Mouse (Mus musculus) adrenal gland, postnatal 4 days (tissue): ENCODE measurements around the gene Gm43518. TPM values are rescaled to one million over a fixed set of nuclear protein-coding genes. Genes with fewer than 3 reads are reported as not detected.

Experiments used
- DNase-seq, 2 experiments: peaks; one replicate each; pipeline ENCODE4 v3.0.0; 2021 to 2022; ENCODE audit warnings: low spot score in 2 of 2, mixed read lengths in 2 of 2
- total RNA-seq, 2 experiments: library from RNA; stranded (reverse); gene quantifications; 2 replicates each; pipeline ENCODE4 v1.2.3; 2021

Gm43518 gene
- total RNA-seq, 2 experiments from 2014 or later = 1.7 to 2.2 TPM

DNA sequence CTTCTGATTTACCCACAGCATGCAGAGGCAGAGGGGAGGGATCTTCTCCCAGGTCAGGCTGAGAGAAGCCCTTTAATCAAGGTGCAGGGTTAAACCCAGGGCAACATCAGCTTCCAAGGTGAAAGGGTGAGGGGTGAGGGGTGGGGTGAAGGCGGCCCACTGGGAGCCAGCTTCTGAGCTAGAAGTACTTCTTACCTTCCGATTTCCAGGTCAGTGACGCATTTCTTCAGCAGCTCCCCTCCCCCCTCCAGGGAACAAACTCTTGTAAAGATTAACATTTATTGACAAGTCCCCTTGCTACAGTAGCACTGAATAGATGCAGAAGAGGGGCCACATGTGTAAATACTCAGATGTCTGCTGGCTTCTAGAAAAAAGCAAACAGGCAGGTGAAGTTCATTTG is 50.0 kb downstream of the Gm43518 start:
- no peak for DNase-seq

DNA sequence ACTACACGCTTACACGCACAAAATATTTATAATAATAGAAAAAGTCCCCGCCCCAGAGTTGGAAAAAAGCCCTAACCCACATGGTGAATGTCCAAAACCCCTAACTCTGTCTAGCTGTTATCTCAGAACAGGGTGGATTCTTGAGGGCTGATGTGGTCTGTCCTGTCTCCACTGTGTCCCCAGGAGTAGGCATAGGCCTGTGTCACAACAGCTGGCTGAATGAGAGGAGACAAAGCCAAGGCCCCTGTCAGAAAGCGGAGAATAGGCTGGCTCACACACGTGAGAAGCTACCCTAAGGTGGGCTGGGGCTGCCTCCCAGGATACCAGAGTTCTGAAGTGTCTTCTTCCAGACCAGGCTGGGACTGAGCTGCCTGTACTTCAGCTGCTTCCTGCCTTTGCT is 50.9 kb downstream of the Gm43518 start:
- DNase-seq = no peak

- no peak for DNase-seq
Measured at GRCm38 (mm10) chr5:123979221-123979979, 52.2 kb downstream of the Gm43518 start.

- DNase-seq = no peak
Measured at GRCm38 (mm10) chr5:123979980-123980369, 52.8 kb downstream of the Gm43518 start.

DNA sequence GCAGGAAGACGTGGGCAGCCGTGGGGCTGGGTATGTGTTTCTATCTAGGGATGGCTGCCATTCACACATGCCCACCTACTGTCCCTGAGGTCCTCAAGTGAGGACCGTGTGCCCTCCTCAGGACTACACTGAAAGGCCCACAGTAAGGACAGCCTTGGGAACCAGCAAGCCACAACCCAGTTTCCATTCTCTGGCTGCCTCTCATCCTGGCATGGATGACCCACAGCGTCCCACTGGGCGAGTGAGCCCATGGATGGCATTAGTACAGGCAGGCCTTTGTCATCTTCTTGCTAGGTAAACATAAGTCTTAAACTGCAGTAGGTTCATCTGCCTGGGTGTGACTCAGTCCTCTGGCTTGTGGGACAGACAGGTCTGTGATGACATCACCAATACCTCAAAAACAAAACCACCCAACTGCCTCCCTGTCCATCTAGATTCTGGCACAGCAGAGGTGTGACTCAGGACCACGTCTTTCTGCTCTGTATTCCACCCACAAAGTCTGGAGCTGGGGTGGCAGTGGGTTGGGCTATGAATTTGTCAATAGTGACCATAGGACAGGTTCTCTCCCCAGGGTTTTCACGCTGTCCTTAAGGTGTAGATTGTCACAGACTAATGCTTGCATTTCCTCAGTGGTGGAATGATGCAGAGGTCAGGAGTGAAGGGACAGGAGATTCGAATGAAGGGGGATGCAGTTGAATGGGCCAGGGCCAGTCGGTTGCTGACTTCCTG is 53.5 kb downstream of the Gm43518 start:
- DNase-seq = no peak

- no peak for DNase-seq
Measured at GRCm38 (mm10) chr5:123981250-123981554, 54.0 kb downstream of the Gm43518 start.

DNA sequence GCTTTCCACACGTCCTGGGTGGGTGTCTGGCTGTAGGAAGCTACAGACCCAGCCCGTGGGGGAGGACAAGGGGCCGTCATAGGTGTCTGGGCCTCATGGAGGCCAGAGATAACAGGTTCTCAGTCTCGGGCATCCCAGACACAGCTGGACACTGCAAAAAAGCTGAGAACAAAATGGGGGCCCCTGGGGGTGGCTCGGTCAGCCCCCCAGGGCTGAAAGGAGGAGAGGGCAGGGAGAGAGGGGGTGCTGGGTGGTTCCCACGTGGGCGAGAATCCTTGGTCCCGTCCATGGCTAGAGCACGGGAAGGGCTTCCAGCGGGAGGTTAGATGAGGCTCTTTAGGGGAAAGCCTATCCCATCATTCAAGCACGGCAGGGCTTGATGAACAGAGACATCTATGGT is 55.6 kb downstream of the Gm43518 start:
- DNase-seq = no peak

DNA sequence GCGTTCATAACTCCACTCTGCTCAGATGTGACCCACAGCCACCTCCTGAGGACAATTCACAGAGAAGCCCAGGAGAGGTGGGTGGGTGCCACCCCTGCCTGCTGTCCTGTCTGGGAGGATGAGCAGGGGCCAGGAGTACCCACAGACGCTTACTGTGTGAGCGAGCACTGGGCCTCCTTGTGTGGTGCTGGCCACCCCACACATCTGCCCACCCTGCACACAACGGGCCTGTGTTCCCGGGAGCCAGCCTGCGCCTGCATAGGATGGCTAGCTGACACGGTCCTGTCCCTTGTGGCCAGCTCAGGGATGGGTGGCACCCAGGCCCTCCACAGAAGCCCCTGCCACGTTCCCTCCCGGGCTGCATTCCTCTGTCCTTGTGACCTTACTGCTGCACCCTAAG is 58.2 kb downstream of the Gm43518 start:
- no peak for DNase-seq

DNA sequence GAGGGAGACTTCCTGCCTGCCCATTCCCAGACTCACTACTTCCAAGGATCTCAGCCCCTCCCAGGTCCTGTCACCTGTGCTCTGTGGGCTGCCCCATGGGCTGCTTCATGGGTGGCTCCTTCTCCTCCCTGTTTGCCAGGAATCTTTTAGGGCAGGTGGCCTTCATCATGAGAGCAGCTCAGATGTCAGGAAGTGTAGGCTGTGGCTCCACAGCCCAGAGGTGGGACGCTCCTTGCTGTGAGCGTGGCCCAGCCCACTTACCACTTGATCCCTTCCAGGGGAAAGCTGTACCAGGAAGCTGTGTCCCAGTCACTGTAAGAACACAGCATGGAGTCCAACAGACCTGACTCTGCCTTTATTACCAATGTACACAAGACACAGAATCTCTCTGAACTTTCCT is 59.7 kb downstream of the Gm43518 start:
- no peak for DNase-seq

DNA sequence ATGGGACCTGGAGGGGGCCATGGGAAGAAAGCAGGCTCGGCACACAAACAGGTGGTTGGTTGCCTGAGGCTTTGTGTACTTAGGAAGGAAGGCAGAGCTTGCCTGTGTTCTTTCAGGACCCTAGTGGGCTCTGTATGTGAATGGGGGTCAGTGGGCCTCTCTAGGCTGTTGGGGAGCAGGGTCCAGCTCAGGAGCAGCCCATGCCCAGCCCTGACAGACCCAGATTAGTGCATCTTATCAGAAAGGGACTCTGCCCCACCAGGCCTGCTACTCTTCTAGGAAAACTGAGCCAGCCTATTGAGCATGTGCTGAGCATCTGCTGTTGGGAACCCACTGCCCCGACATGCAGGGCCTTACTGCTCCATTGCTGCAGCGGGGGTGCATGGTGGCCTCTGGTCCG is 60.3 kb downstream of the Gm43518 start:
- no peak for DNase-seq

Other genes with a start within 250 kb of the Gm43518 start
- 10 to 100 TPM; 61.1 to 69.9 TPM for gene Clip1, start 242.8 kb upstream of the Gm43518 start, total RNA-seq
- gene Zcchc8, start 206.3 kb upstream of the Gm43518 start, total RNA-seq = 10 to 100 TPM; 63.1 to 69.9 TPM
- gene Rsrc2, start 178.0 kb upstream of the Gm43518 start, total RNA-seq = 100 to 1,000 TPM in 1 of 2 experiments, 10 to 100 TPM in 1; 98.7 to 101 TPM
- 10 to 100 TPM; 14.3 to 22.3 TPM for gene Kntc1, start 177.7 kb upstream of the Gm43518 start, total RNA-seq
- gene Hcar2, start 61.9 kb upstream of the Gm43518 start, total RNA-seq = 1 to 10 TPM in 1 of 2 experiments, under 1 TPM in 1; 0.59 to 1.4 TPM
- 1 to 10 TPM; 7.2 to 9.6 TPM for gene Hcar1, start 47.4 kb upstream of the Gm43518 start, total RNA-seq
- 10 to 100 TPM; 77.3 to 80.0 TPM for gene Denr, start 20.2 kb upstream of the Gm43518 start, total RNA-seq
- gene Ccdc62, start 3.3 kb downstream of the Gm43518 start, total RNA-seq = 1 to 10 TPM; 5.4 to 8.0 TPM
- 10 to 100 TPM; 16.3 to 23.6 TPM for gene Hip1r, start 46.2 kb downstream of the Gm43518 start, total RNA-seq
- gene Vps37b, start 104.9 kb downstream of the Gm43518 start, total RNA-seq = 10 to 100 TPM; 61.4 to 64.1 TPM
- 1 to 10 TPM; 5.8 to 7.2 TPM for gene Abcb9, start 168.4 kb downstream of the Gm43518 start, total RNA-seq
- gene Ogfod2, start 184.9 kb downstream of the Gm43518 start, total RNA-seq = 10 to 100 TPM; 36.7 to 36.9 TPM
- 10 to 100 TPM; 77.2 to 80.9 TPM for gene Arl6ip4, start 188.7 kb downstream of the Gm43518 start, total RNA-seq